Mouse (Mus musculus) spleen, adult 2 months (tissue): ENCODE data around the gene Pigg.
"Not testable (repeated sequence)": the region's sequence is repeated elsewhere in the genome, so short reads cannot be mapped to it uniquely, and the experiment has no call there.

Source experiments
- CTCF ChIP-seq: fragments of 200-500 bp; IDR thresholded peaks from 2 replicates; pipeline ENCODE4 v1.5.1; 2011; ENCODE audit warnings: mild to moderate bottlenecking, inconsistent platforms; ENCODE audit not compliant: insufficient read depth, insufficient read length, insufficient replicate concordance; ENCODE audit errors: extremely low read depth
- POLR2A ChIP-seq: fragments of 200-500 bp; IDR thresholded peaks from 2 replicates; pipeline ENCODE4 v1.6.1; 2011; ENCODE audit warnings: low read depth, low read length, inconsistent platforms

DNA sequence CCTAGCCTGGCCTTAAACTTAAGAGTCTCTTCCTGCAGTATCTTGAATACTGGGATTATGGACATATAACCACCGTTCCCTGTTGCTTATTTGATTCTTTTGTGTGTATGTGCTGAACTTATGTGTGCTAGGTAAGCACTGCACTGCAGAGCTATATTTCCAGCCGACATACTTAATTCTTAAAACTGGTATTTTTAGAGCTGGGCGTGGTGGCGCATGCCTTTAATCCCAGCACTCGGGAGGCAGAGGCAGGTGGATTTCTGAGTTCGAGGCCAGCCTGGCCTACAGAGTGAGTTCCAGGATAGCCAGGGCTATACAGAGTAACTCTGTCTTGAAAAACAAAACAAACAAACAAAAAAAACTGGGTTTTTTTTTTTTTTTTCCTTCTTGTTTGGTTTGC is 41.1 kb upstream of the Pigg start:
- not testable (repeated sequence) for TF ChIP-seq POLR2A, CTCF
